19 mouse cellular contexts compared by ENCODE assay signal in genomic region chr10:85479959-85480625, GRCm38 (mm10).
A peak's percentile ranks its signal among the peaks of the same experiment; 100 is the strongest.
DNase-seq lines count a peak whose midpoint lies in the region; ATAC-seq and TF ChIP-seq lines count a peak whose summit lies in the region.
"Had no signal": no experiment of that assay in that cellular context is flagged by ENCODE, and none has a peak within 500 bp of the region (broad histone marks: within the 10 kb centered on the region; RNA-seq: fewer than 3 reads in every experiment).

No protein-coding gene starts in this region.

- no peak overlapping the region for H3K4me2 ChIP-seq in midbrain, embryonic 16.5 days (ENCODE audit: low read length)
- H3K4me2 ChIP-seq: stomach, embryonic 15.5 days had no signal

- CTCF ChIA-PET in Patski (lab: Charles Lee): interaction anchor here (1.6 to 2.5 kb wide), 2 partner anchors 11 to 16 kb away, joined by 3 to 8 read pairs; no protein-coding TSS in a partner anchor

- no peaks in the 10 kb centered on the region for H3K9me3 ChIP-seq in midbrain, embryonic 16.5 days (replicated peaks; ENCODE audit: control insufficient read depth, low read length, poor library complexity, severe bottlenecking)
- H3K9me3 ChIP-seq: heart, embryonic 10.5 days; stomach, embryonic 15.5 days had no signal

- intact Hi-C loops in heart, postnatal 25 days (cut with DNase I): no loop called here

- 31% methylated on average over 6 of the region's 6 CpGs for WGBS in midbrain, embryonic 16.5 days

- H3K27me3 ChIP-seq in Patski: no peaks in the 10 kb centered on the region
- no peaks in the 10 kb centered on the region for H3K27me3 ChIP-seq in midbrain, embryonic 16.5 days (ENCODE audit: control insufficient read depth, insufficient read depth, low read depth, low read length)
- H3K27me3 ChIP-seq: CH12.LX; stomach, embryonic 15.5 days had no signal

- peak; percentile 31 for ATAC-seq in Patski
- peak; percentile 65 for ATAC-seq in midbrain, embryonic 16.5 days
- ATAC-seq: hindbrain, postnatal 0 days; intestine, postnatal 0 days had no signal

- DNase-seq in cerebellum, postnatal 10 days: peak; percentile 50 to 63
- no peak for DNase-seq in cerebellum, postnatal 4 days (ENCODE audit: low spot score in 2 of 2)
- no peak for DNase-seq in Patski (ENCODE audit: low read depth, low spot score)
- DNase-seq in adrenal gland, postnatal 14 days: peak; percentile 22
- DNase-seq in heart, postnatal 25 days (ENCODE audit: low spot score): no peak
- DNase-seq in right cerebral cortex, postnatal 25 days: no peak
- DNase-seq: cerebellum, adult 11 months; cerebellum, postnatal 36 days; layer of hippocampus, postnatal 36 days; thymus, adult 18-20 months; thymus, postnatal 4 days had no signal

- no peak for TF ChIP-seq CTCF in Patski (IDR thresholded peaks at IDR 0.05)

- no peak overlapping the region for H3K4me3 ChIP-seq in midbrain, embryonic 16.5 days (ENCODE audit: low read depth, low read length)
- H3K4me3 ChIP-seq: heart, embryonic 10.5 days; stomach, embryonic 15.5 days had no signal

- POLR2A ChIA-PET in Patski (lab: Charles Lee): no interaction called here

- H3K4me1 ChIP-seq in midbrain, embryonic 16.5 days (ENCODE audit: control insufficient read depth, insufficient read depth, low read length): peaks cover 23% of the 10 kb centered on the region

- no peak overlapping the region; the same call in 1 of the 2 replicates for H3K9ac ChIP-seq in midbrain, embryonic 16.5 days (ENCODE audit: low read depth, low read length)
- H3K9ac ChIP-seq: liver, embryonic 14.5 days; stomach, embryonic 15.5 days had no signal

- in situ Hi-C loops in Patski (cut with MboI; ENCODE audit: low pct_unique_long_range_greater_than_20kb): no loop called here

- peak overlapping the region; percentile 41; the same call in 1 of the 2 replicates for H3K27ac ChIP-seq in midbrain, embryonic 16.5 days (ENCODE audit: low read length)
- H3K27ac ChIP-seq: heart, embryonic 10.5 days; hindbrain, postnatal 0 days; kidney, postnatal 0 days; liver, embryonic 14.5 days; stomach, embryonic 15.5 days had no signal

- no peaks in the 10 kb centered on the region for H3K36me3 ChIP-seq in midbrain, embryonic 16.5 days (ENCODE audit: control insufficient read depth, insufficient read depth, low read length)
- H3K36me3 ChIP-seq: heart, embryonic 10.5 days; stomach, embryonic 15.5 days had no signal

Comparison
In these comparisons a context has a peak if more than half of its experiments do, and no peak if none do; other contexts are left out.
1. DNase-seq: peak in cerebellum, postnatal 10 days (2 of 2) and adrenal gland, postnatal 14 days (single experiment); none in cerebellum, postnatal 4 days (0 of 2), Patski (single experiment), heart, postnatal 25 days (single experiment) and right cerebral cortex, postnatal 25 days (single experiment).